Mouse (Mus musculus): ENCODE data around the gene Panx1.

GRCm38 (mm10) chr9:15021156-15021555 lies 24.1 kb downstream of the Panx1 start:
- TF ChIP-seq EP300 (IDR thresholded peaks at IDR 0.05; ENCODE audit: low read depth) (no peak), CTCF (IDR thresholded peaks at IDR 0.05; ENCODE audit: low read depth) (no peak)

Data from liver, postnatal 0 days (tissue).